Mouse (Mus musculus) layer of hippocampus, adult 2 months (tissue): Measurements from ENCODE around the gene Il1rl2. TPM values are rescaled to one million over a fixed set of nuclear protein-coding genes. Genes with fewer than 3 reads are reported as not detected.
A peak's percentile ranks its signal among the peaks of the same experiment; 100 is the strongest.

Experiments
- DNase-seq, 2 experiments: peaks; one replicate each; pipeline ENCODE4 v3.0.0; 2022; ENCODE audit warnings: low spot score in 2 of 2
- H3K27ac ChIP-seq: fragments of 200-600 bp; 2 replicates; pipeline ENCODE4 v1.8.1; 2022
- H3K4me3 ChIP-seq: fragments of 200-600 bp; 2 replicates; pipeline ENCODE4 v1.8.1; 2022; ENCODE audit warnings: mild to moderate bottlenecking
- CTCF ChIP-seq: fragments of 200-600 bp; conservative IDR thresholded peaks from 2 replicates; pipeline ENCODE4 v1.8.1; 2022; ENCODE audit warnings: antibody characterized with exemption, mild to moderate bottlenecking, moderate library complexity
- total RNA-seq, 2 experiments: library from RNA; stranded (reverse); gene quantifications; 2 replicates each; pipeline ENCODE4 v1.2.3; 2021

The Il1rl2 gene
- total RNA-seq, 2 experiments from 2014 or later: 0.27 to 0.28 TPM

- no peak for TF ChIP-seq CTCF
- Histone ChIP-seq H3K27ac (no peak overlapping the region), H3K4me3 (no peak overlapping the region)
- no peak for DNase-seq
Observed at GRCm38 (mm10) chr1:40362784-40363183, 38.4 kb downstream of the Il1rl2 start.

- TF ChIP-seq CTCF: no peak
- H3K27ac ChIP-seq: no peak overlapping the region
- DNase-seq: no peak
- no peak overlapping the region for H3K4me3 ChIP-seq
Observed at GRCm38 (mm10) chr1:40372951-40373350, 48.5 kb downstream of the Il1rl2 start.

- H3K4me3 ChIP-seq: no peak overlapping the region
- no peak for DNase-seq
- H3K27ac ChIP-seq: no peak overlapping the region
- TF ChIP-seq CTCF: no peak
Observed at GRCm38 (mm10) chr1:40375148-40375547, 50.7 kb downstream of the Il1rl2 start.

- DNase-seq: no peak
- no peak overlapping the region for H3K27ac ChIP-seq
- H3K4me3 ChIP-seq: no peak overlapping the region
- no peak for TF ChIP-seq CTCF
Observed at GRCm38 (mm10) chr1:40376745-40377144, 52.3 kb downstream of the Il1rl2 start.

GRCm38 (mm10) chr1:40378794-40379193, 54.4 kb downstream of the Il1rl2 start:
- Histone ChIP-seq H3K27ac (no peak overlapping the region), H3K4me3 (no peak overlapping the region)
- DNase-seq: peak; percentile 36 to 80
- TF ChIP-seq CTCF: peak; percentile 98

- Histone ChIP-seq H3K4me3 (no peak overlapping the region), H3K27ac (no peak overlapping the region)
- TF ChIP-seq CTCF: peak; percentile 91
- DNase-seq: peak; percentile 69 to 81
Observed at GRCm38 (mm10) chr1:40380111-40380510, 55.7 kb downstream of the Il1rl2 start.

- no peak overlapping the region for H3K27ac ChIP-seq
- H3K4me3 ChIP-seq: no peak overlapping the region
- no peak for TF ChIP-seq CTCF
- DNase-seq: no peak
Observed at GRCm38 (mm10) chr1:40380990-40381389, 56.6 kb downstream of the Il1rl2 start.

- TF ChIP-seq CTCF: no peak
Observed at GRCm38 (mm10) chr1:40382841-40383240, 58.4 kb downstream of the Il1rl2 start.

GRCm38 (mm10) chr1:40384931-40385545, 60.6 kb downstream of the Il1rl2 start:
- no peak overlapping the region for H3K27ac ChIP-seq
- TF ChIP-seq CTCF: no peak
- no peak for DNase-seq
- H3K4me3 ChIP-seq: no peak overlapping the region

More at GRCm38 (mm10) chr1:40382841-40383240, 58.4 kb downstream of the Il1rl2 start:
- Histone ChIP-seq H3K4me3 (no peak overlapping the region), H3K27ac (no peak overlapping the region)
- DNase-seq: no peak

- DNase-seq: no peak
- H3K27ac ChIP-seq: no peak overlapping the region
- TF ChIP-seq CTCF: no peak
- H3K4me3 ChIP-seq: no peak overlapping the region
Observed at GRCm38 (mm10) chr1:40391374-40391773, 67.0 kb downstream of the Il1rl2 start.

GRCm38 (mm10) chr1:40392535-40392934, 68.1 kb downstream of the Il1rl2 start:
- no peak overlapping the region for H3K27ac ChIP-seq
- no peak for TF ChIP-seq CTCF
- no peak overlapping the region for H3K4me3 ChIP-seq
- DNase-seq: no peak

- no peak for TF ChIP-seq CTCF
- DNase-seq: no peak
- no peak overlapping the region for H3K27ac ChIP-seq
- no peak overlapping the region for H3K4me3 ChIP-seq
Observed at GRCm38 (mm10) chr1:40393214-40393613, 68.8 kb downstream of the Il1rl2 start.

GRCm38 (mm10) chr1:40399639-40400038, 75.2 kb downstream of the Il1rl2 start:
- Histone ChIP-seq H3K4me3 (no peak overlapping the region), H3K27ac (no peak overlapping the region)
- DNase-seq: no peak
- TF ChIP-seq CTCF: no peak

GRCm38 (mm10) chr1:40404682-40405081, 80.3 kb downstream of the Il1rl2 start:
- no peak for DNase-seq
- Histone ChIP-seq H3K27ac (no peak overlapping the region), H3K4me3 (no peak overlapping the region)
- TF ChIP-seq CTCF: no peak
